Mouse (Mus musculus) monocyte, adult 5-6 weeks (primary cell): ENCODE measurements around the gene Gse1. TPM values are rescaled to one million over a fixed set of nuclear protein-coding genes. Genes with fewer than 3 reads are reported as not detected.

Experiments
- ATAC-seq: fragments of 153-309, 156-312 bp; replicated peaks from 2 replicates; pipeline ENCODE4 v1.8.0; 2017; ENCODE audit warnings: mild to moderate bottlenecking; ENCODE audit not compliant: low TSS enrichment, insufficient number of reproducible peaks, severe bottlenecking, poor library complexity, low FRiP score
- total RNA-seq: library from RNA; stranded (forward); fragments of 200-1000, 200-491, 200-594 nt; gene quantifications from 3 replicates; pipeline ENCODE4 v1.2.3, GENCODE M21; 2017

Gene Gse1
- total RNA-seq, 1 experiment from 2014 or later, result 9.9 TPM

- ATAC-seq, result no peak
These were observed 273.2 kb downstream of the Gse1 start for GRCm38 (mm10) chr8:120501426-120501825.

GRCm38 (mm10) chr8:120502428-120502827, 274.2 kb downstream of the Gse1 start:
- peak; percentile 33; the same call in 1 of the 2 replicates for ATAC-seq

GRCm38 (mm10) chr8:120504251-120505081, 276.2 kb downstream of the Gse1 start:
- ATAC-seq, result no peak

DNA sequence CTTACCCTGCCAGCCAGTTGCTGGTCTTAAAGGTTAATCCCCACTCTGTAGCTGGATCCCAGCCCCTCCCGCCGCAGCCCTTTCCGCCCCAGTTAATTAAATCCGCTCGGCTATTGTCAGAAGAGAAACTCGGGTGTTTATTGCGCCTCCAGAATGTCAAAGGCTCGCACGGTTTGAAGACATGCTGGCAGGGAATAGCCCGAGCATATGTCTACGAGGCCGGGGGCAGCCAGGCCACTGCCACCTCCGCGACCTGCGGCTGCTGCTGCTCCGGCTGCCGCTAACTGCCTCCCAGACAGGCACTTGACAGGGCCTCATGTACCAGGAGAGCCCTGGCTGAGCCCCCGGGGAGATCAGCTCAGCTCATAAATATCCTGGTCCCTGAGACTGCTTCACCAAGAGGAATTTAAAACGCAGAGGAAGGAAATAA, 276.8 kb downstream of the Gse1 start:
- no peak for ATAC-seq

DNA sequence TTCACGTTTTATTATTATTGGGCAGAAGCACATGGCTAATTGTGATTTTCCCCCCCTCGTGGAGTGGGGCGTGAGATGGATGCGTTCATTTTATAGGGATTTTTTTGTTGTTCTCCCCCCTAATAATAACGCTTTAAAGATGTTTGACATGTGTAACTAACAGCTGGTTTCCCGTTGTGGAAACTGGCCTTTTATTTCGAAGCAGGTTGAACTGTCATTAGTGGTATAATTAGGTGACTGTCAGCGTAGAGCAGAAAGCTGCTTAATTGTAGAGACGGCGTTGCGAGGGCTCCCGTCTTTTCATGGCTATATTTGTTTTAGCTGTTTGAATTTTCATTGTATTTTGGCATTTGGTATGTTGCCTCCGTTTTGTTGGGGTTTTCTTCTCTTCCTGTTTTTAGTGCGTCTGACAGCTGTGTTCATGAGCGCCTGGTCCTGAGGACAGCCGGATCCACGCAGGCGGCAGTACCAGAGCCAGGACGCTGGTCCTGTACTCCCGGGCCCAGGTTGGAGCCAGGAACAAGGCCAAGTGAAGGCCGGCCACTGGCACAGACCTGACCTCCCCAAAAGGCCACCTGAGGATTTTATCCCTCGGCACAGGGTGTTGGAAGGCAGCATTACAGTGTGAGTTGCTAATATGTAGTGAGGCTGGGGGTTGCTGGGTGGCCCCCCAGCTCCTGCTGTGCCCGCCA, 277.5 kb downstream of the Gse1 start:
- no peak for ATAC-seq

- ATAC-seq, result 0 out of 2 replicates have a peak, but pooled peaks have one; percentile 25
These were observed 278.3 kb downstream of the Gse1 start for GRCm38 (mm10) chr8:120506562-120506961.

DNA sequence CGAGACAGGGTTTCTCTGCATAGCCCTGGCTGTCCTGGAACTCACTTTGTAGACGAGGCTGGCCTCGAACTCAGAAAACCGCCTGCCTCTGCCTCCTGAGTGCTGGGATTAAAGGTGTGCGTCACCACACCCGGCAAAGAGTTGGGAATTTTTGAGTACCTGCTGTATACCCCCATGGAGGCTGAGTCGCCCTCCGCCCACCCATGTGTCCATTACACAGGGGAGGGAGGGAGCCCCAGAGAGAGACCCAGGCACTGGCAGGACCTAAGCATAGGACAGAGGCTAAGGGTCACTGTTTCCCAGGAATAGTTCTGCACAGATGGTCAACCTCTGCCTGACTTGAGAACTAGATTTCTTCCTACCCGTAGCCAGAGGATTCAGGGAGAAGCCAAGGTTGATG, 279.0 kb downstream of the Gse1 start:
- ATAC-seq, result no peak

DNA sequence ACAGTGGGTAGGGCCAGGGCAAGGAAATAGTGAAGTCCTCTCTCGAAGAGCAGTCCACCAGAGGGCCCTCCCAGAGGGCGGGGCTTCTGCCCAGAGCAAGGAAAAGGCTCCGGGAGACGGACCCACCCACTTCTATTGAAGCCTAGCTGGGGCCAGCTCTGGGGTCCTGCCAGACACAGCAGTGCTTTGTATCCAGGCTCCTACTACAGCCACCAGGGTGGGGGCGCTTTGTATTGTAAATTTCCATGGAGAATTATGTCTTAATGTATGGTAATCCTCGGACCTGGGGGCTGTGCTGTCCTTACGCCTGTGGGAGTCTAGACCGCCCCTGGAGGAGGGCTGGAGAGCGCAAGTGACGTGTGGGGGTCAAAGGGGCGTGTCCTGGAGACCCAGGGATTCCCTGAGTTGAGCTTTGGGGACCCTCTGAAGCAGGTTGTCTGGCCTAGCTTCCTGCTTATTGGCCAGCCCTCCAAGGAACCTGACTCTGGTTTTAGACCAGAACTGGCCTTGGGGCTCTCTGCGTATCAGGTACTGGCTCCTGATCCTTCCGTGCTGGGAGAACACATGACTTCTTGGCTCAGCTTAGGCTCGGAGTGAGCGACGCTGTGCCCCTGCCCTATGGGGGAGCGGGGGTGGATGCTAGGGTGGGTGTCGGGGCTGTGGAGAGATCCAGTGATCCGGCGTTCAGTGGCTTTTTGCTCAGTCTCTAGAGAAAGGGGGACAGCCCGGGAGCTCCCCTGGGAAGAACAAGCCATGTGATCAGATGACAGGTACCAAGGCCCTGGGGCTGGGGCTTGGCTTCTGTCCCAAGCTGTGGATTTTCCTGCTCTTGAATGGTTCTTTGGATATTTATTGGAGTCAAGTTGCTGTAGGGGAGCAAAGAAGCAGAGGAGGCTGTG, 281.1 kb downstream of the Gse1 start:
- ATAC-seq, result no peak

DNA sequence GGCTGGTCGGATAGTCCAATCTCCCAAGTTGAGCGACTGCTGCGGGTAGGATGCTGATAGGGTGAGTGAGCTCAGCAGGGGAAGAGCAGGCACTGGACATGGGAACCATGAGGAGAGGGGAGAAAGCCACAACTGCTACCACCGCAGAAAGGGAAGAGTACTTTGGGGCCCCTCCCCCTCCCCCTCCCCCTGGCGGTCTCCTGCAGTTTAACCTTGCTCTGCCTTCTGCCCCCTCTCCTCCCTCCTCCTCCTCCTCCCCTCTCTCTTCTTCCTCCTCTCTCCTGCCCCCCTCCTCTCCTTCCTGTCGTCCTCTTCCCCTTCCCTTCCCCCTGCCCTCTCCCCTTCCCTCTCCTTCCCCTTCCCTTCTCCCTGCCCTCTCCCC, 281.8 kb downstream of the Gse1 start:
- ATAC-seq, result no peak

DNA sequence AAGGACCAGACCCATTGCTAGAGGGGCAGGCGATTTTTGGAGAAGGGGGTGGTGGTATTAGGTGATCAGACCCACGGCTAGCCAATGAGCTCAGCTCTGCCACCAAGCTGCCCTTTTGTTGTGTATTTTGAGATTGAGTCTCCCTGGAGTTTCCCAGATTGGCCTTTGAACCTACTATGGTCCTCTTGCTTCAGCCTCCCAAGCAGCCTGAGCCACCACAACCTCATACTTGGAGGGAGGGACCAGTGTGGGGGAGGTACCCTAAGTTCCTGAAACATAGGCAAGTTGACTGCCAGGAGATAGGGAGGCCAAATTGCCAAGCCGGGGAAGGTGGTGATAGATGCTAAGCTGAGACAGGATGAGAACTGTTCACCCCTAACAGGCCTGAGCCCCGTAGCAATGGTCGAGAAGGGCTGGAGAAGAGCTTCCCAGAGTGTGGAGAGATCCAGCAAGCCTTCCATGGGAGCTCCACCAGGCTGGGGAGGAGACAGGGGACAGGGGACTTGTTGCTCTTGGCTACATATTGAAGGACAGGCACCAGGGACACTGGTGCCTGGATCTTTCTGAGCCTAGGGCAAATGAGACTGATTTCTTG, 282.7 kb downstream of the Gse1 start:
- ATAC-seq, result no peak

GRCm38 (mm10) chr8:120511737-120512136, 283.5 kb downstream of the Gse1 start:
- ATAC-seq, result no peak

DNA sequence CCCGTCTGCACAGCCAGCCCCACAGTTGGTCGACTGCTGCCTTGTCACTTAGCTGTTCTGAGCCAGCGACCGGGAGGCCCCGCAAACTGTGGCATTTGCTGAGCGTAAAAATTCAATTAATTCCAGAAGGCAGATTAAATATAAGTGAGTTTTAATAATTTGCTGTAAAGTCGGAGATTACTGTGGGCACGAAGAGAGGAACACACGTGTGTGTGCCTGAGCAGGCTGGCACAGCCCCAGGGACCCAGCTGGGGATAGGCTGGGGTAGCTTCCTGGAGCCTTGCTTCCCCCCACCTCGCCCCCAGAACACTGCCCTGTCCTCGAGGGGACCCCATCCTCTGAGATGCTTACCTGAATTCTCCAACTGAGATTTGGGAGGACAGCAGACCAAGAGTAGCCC, 284.1 kb downstream of the Gse1 start:
- ATAC-seq, result no peak

GRCm38 (mm10) chr8:120513145-120513544, 284.9 kb downstream of the Gse1 start:
- no peak for ATAC-seq

DNA sequence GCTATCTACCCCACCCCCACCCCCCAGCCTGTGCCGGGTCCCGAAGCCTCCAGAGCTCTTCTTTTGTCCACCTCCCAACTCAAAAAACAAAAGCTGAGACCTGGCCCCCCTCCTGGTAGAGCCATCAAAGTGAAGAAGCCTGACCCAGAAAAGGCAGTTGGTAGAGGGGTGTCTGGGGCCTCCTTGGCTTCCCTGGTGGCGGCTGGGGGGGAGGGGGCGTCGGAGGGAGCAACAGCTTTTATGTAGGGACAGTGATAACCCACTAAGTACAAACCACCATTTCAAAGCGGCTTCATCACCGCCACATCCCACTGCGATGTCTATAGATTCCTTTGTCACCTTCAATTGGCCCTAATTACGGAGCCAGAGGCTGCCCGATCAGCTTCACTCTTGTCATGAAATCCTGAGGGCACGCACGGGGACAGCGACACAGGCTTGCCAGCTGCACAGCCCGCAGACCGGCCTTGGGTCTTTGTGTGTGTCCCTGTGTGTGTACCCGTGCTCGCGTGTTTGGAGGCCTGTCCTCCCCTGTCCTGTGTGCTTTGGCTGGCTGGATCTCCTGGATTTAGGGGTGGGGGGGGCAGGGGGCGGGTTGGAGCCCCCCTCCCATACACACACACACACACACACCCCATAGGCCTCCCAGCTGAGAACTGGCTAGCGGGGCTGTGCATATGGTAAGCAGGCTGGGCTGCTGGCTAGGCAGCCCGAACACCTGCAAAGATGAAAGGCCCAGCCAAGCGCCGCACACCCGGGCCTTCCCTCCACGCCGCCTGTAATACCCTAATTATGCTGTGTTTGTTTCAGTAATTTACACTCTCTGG, 285.6 kb downstream of the Gse1 start:
- no peak for ATAC-seq

GRCm38 (mm10) chr8:120515214-120515613, 287.0 kb downstream of the Gse1 start:
- no peak for ATAC-seq

GRCm38 (mm10) chr8:120515650-120516049, 287.4 kb downstream of the Gse1 start:
- ATAC-seq, result no peak

- no peak for ATAC-seq
These were observed 288.0 kb downstream of the Gse1 start for GRCm38 (mm10) chr8:120516182-120516755.
